Mouse (Mus musculus) heart, adult 2 months (tissue): Measurements from ENCODE around the gene Tctex1d2.

Experiments
- CTCF ChIP-seq: fragments of 200-600 bp; IDR thresholded peaks from 2 replicates; pipeline ENCODE4 v1.8.1; 2022; ENCODE audit warnings: antibody characterized with exemption, mild to moderate bottlenecking, moderate library complexity
- POLR2A ChIP-seq: fragments of 200-500 bp; IDR thresholded peaks from 2 replicates; pipeline ENCODE4 v1.6.1; 2011; ENCODE audit warnings: mild to moderate bottlenecking, low read depth, low read length, control low read depth; ENCODE audit not compliant: insufficient read depth

DNA sequence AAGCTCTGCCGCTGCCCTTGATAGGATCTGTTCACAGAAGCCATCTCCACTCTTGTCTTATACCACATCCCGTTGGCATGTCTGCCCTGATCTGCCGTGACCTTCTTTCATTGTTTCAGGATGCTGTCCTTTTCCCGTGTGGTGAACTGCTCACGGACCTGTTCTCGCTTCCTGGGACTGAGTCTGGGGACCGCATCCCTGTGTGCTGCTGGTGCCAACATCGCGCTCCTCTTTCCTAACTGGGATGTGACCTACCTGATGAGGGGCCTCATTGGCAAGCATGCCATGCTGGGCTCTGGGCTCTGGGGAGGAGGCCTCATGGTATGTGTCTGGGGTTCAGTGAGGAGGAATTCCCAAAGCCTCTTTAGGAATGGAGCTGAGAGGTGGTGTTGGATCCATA is 13.8 kb upstream of the Tctex1d2 start:
- TF ChIP-seq CTCF (no peak), POLR2A (no peak)
